Mouse (Mus musculus) gastrocnemius, adult 18-20 months (tissue): ENCODE measurements around the gene Mtnr1b. TPM values are rescaled to one million over a fixed set of nuclear protein-coding genes. Genes with fewer than 3 reads are reported as not detected.

ENCODE experiments used
- DNase-seq: peaks from one replicate; pipeline ENCODE4 v3.0.0; 2021; ENCODE audit warnings: low spot score
- total RNA-seq, 2 experiments: library from RNA; stranded (reverse); gene quantifications; 2 replicates each; pipeline ENCODE4 v1.2.3; 2021

Mtnr1b gene
- total RNA-seq, 2 experiments from 2014 or later, result not detected

GRCm38 (mm10) chr9:15802413-15803027 lies 71.8 kb downstream of the Mtnr1b start:
- DNase-seq, result no peak

- no peak for DNase-seq
Observed at GRCm38 (mm10) chr9:15800402-15800801, 74.0 kb downstream of the Mtnr1b start.

- DNase-seq, result no peak
Observed at GRCm38 (mm10) chr9:15794408-15794807, 79.9 kb downstream of the Mtnr1b start.

GRCm38 (mm10) chr9:15792076-15792475 lies 82.3 kb downstream of the Mtnr1b start:
- no peak for DNase-seq

GRCm38 (mm10) chr9:15786610-15787009 lies 87.7 kb downstream of the Mtnr1b start:
- DNase-seq, result no peak

GRCm38 (mm10) chr9:15786192-15786591 lies 88.2 kb downstream of the Mtnr1b start:
- no peak for DNase-seq

- no peak for DNase-seq
Observed at GRCm38 (mm10) chr9:15781936-15782335, 92.4 kb downstream of the Mtnr1b start.

- DNase-seq, result no peak
Observed at GRCm38 (mm10) chr9:15774911-15775310, 99.4 kb downstream of the Mtnr1b start.

Other genes with a start within 250 kb of the Mtnr1b start
- not detected for gene Deup1, start 246.6 kb downstream of the Mtnr1b start, total RNA-seq
- 1 to 10 TPM; 1.2 to 1.8 TPM for gene Slc36a4, start 164.8 kb downstream of the Mtnr1b start, total RNA-seq